Mouse (Mus musculus) cerebellum, adult 2 months (tissue): ENCODE measurements around the gene 1110008L16Rik.

Experiments
- CTCF ChIP-seq: fragments of 200-500 bp; IDR thresholded peaks from 2 replicates; pipeline ENCODE4 v1.5.1; 2011; ENCODE audit warnings: low read depth, mild to moderate bottlenecking, control low read depth, low read length, moderate library complexity, borderline replicate concordance; ENCODE audit not compliant: insufficient read depth
- POLR2A ChIP-seq: fragments of 200-500 bp; IDR thresholded peaks from 2 replicates; pipeline ENCODE4 v1.6.1; 2011; ENCODE audit warnings: low read length, control low read depth, borderline replicate concordance; ENCODE audit not compliant: insufficient read depth

- no peak for TF ChIP-seq POLR2A
- TF ChIP-seq CTCF = no peak
Observed at GRCm38 (mm10) chr12:55300820-55301351, 1.5 kb downstream of the 1110008L16Rik start.
